Mouse (Mus musculus) hindbrain, embryonic 10.5 days (tissue): Measurements from ENCODE around the gene Dppa5a. TPM values are rescaled to one million over a fixed set of nuclear protein-coding genes. Genes with fewer than 3 reads are reported as not detected.
"Not testable (repeated sequence)": the region's sequence is repeated elsewhere in the genome, so short reads cannot be mapped to it uniquely, and the experiment has no call there.

Experiments used
- DNase-seq: peaks from one replicate; pipeline ENCODE4 v3.0.0-alpha.2; 2017; ENCODE audit warnings: low spot score
- H3K27ac ChIP-seq: fragments of 300-500 bp; sonication (generic); 2 replicates; pipeline ENCODE4 v1.5.1; 2016; ENCODE audit warnings: mild to moderate bottlenecking, moderate library complexity
- H3K27me3 ChIP-seq: fragments of 300-500 bp; sonication (generic); 2 replicates; pipeline ENCODE4 v1.6.1; 2016; ENCODE audit warnings: mild to moderate bottlenecking; ENCODE audit not compliant: poor library complexity, insufficient read depth, severe bottlenecking
- H3K36me3 ChIP-seq: fragments of 300-500 bp; sonication (generic); 2 replicates; pipeline ENCODE4 v1.6.1; 2016; ENCODE audit warnings: mild to moderate bottlenecking, moderate library complexity
- H3K4me1 ChIP-seq: fragments of 300-500 bp; sonication (generic); replicated peaks from 2 replicates; pipeline ENCODE4 v1.6.1; 2016; ENCODE audit warnings: mild to moderate bottlenecking
- H3K4me3 ChIP-seq: fragments of 300-500 bp; sonication (generic); 2 replicates; pipeline ENCODE4 v1.5.1; 2016; ENCODE audit warnings: mild to moderate bottlenecking, moderate library complexity
- H3K9me3 ChIP-seq: fragments of 300-500 bp; sonication (generic); 2 replicates; pipeline ENCODE4 v1.6.1; 2016; ENCODE audit warnings: mild to moderate bottlenecking, moderate library complexity
- WGBS: fragments of 180-500 bp; shearing (Covaris S2); methylation state at CpG from one replicate; pipeline ENCODE4 v1.1.7; 2016; 5-methylcytosine and 5-hydroxymethylcytosine counted together
- polyA plus RNA-seq: library from polyadenylated mRNA; unstranded; fragments of >200 nt; fragmentation: Nextera tagmentation; extraction: Ambion mirVana; gene quantifications from 2 replicates; pipeline ENCODE4 v1.2.1, GENCODE M21; 2016

The Dppa5a gene
- polyA plus RNA-seq, 1 experiment from 2014 or later = 0.54 TPM

DNA sequence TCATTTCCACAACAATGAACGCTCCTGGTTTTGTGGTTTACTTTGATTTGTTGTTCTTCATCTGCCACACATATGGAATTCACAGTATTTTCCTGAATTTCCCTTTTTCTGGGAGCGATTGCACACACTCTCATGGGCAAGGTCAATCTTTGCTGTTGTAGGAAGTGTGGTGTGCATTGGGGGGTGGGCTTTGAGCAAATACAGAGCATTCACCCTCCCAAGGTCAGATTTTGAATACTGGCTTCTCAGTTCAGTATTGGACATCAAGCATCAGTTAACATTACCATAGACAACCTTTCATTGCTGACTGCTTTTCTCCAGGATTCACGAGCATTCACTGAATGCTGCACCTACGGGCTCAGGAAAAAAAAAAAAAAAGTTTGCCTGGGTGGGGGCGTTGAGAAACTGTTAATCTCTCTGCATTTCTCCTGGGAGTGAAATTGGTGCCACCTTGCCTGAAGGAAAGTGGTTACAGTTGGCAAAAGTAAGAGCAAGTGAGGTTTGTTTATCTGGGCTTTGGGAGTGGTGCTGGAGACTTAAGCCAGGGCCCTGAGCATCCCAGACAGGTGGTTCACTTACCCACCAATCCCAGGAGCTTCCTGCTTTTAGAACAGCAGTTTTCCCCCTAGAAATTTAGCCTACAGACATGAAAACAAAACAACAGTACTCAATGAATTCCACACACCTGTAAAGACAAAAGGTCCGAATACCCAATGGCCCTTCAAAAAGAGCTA is 8.1 kb downstream of the Dppa5a start:
- 81% methylated on average over 6 of the region's 6 CpGs for whole genome bisulfite sequencing
- H3K36me3 ChIP-seq = no peaks in the 10 kb centered on the region
- no peak overlapping the region for H3K4me3 ChIP-seq
- no peak for DNase-seq
- no peaks in the 10 kb centered on the region for H3K4me1 ChIP-seq
- H3K27me3 ChIP-seq = no peaks in the 10 kb centered on the region
- no peak overlapping the region for H3K27ac ChIP-seq
- H3K9me3 ChIP-seq = no peaks in the 10 kb centered on the region

DNA sequence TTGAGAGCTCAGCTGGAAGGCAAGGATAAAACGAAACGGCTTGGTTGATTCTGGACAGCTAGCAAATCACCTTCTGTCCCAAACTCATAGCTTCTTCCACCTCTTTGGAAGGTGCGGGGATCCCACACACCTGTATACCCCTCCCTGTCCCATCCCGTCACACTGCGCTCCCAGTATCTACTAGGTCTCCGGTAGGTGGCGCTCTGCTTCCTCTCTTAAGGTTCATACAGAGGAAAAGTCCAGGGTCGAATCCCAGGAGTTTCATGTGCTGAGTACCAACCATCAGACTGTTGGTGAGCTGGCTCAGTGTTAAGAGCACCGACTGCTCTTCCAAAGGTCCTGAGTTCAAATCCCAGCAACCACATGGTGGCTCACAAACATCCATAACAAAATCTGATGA is 9.9 kb downstream of the Dppa5a start:
- WGBS = 18% methylated on average over 9 of the region's 9 CpGs
- H3K4me3 ChIP-seq = no peak overlapping the region
- no peaks in the 10 kb centered on the region for H3K9me3 ChIP-seq
- DNase-seq = peak; percentile 63
- H3K4me1 ChIP-seq = no peaks in the 10 kb centered on the region
- no peak overlapping the region for H3K27ac ChIP-seq
- H3K36me3 ChIP-seq = no peaks in the 10 kb centered on the region
- H3K27me3 ChIP-seq = no peaks in the 10 kb centered on the region

DNA sequence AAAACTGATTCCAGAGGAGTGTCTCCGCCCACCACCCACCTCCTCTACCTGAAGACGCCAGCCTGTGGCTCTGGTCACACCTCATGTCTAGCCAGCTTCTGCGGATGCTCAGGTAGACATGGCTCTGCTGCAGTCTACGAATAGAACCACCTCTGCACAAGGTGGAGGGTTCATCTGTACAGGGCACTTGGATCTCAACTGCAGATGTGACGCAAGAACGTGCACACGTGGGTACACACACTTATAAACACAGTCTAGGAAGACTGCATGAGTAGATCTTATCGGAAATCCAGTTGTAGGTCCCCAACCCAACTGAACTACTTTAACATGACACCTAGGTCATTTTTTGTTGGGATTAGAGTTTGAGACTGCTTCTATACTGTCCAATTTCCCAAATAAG is 12.4 kb downstream of the Dppa5a start, which contains the start of gene Gsta2:
Gsta2 (minus strand) TSS at position 178 of the 400 bp plus-strand sequence.
- Histone ChIP-seq H3K27me3 (no peaks in the 10 kb centered on the region), H3K4me1 (no peaks in the 10 kb centered on the region), H3K36me3 (no peaks in the 10 kb centered on the region), H3K4me3 (no peak within 1 kb of the TSS), H3K9me3 (no peaks in the 10 kb centered on the region), H3K27ac (no peak within 1 kb of the TSS)
- WGBS = 90% methylated on average over 8 of the region's 8 CpGs
- no peak for DNase-seq

DNA sequence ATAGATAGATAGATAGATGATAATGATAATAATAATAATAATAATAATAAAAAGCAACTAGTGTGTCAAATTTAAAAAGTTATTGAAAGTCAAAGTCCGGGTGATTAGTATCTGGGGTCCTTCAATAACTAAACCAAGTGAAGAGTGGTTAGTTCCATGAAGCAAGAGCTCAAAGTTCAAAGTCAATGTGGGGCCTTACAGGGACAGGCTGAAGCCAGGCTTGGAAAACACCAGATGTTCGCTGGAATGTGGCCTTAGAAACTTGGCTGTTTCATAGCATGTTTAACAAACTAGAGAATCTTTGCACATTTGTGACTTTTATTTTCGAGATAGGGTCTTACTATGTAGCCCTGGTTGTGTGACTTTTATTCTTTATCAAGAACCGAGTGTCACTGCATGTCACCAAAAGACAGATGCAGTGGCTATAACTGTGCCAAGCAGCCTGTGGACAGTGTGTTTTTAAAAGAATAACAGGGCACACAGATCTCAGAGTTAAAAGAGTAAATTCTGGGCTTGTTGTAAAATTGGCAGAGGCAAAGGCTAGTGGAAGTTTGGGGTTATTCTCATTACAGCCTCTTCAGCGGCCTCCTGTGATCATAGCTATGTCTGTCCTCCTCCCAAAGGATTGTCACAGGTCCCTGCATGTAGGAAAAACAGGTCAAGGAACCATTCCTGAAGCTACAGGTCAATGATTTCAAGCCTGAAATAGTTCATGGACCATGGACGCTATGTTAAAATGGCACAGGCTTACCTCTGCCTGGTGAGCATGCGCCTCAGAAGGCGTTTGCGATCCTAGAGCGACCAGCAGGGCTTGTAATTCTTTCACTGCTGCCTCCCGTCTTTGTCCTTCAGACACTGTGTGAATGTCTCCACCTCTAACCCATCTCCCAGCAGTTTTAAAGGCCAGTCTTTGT is 13.1 kb downstream of the Dppa5a start:
- Histone ChIP-seq H3K9me3 (no peaks in the 10 kb centered on the region), H3K4me1 (no peaks in the 10 kb centered on the region), H3K27ac (no peak overlapping the region), H3K4me3 (no peak overlapping the region), H3K27me3 (no peaks in the 10 kb centered on the region), H3K36me3 (no peaks in the 10 kb centered on the region)
- 81% methylated on average over 11 of the region's 11 CpGs for WGBS
- DNase-seq = no peak

DNA sequence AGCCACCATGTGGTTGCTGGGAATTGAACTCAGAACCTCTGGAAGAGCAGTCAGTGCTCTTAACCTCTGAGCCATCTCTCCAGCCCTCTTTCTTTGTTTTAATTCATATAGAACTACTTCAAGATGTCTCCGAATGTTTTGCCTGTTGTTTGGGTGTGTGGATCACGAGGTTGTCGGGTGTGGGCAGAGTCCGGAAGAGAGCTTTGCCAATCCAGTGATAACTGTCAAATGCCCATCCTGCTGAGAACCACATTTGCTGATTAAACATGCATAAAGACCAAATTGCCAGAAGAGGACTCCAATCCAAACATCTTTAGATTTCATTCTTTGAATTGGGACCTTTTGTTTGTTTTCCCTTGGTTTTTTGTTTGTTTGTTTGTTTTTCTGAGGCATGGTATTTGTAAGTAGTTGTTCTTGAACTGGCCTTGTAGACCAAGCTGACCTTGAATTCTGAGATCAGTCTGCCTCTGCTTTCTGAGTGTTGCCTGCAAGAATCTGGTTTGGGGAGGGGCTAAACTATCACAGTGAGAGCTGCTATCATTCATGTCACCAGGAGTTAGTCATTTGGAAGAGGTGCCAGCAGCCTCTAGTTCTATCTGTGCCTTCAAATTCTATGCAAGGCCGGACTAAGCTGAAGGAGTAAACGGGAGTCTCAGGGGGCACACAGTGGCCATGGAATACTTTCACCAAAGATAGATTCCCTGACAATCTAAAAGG is 16.3 kb downstream of the Dppa5a start:
- no peaks in the 10 kb centered on the region; the same call in 1 of the 2 replicates for H3K27me3 ChIP-seq
- no peaks in the 10 kb centered on the region for H3K4me1 ChIP-seq
- no peak overlapping the region for H3K27ac ChIP-seq
- H3K4me3 ChIP-seq = no peak overlapping the region
- WGBS = 88% methylated on average over 6 of the region's 6 CpGs
- H3K36me3 ChIP-seq = no peaks in the 10 kb centered on the region
- no peak for DNase-seq
- no peaks in the 10 kb centered on the region for H3K9me3 ChIP-seq

DNA sequence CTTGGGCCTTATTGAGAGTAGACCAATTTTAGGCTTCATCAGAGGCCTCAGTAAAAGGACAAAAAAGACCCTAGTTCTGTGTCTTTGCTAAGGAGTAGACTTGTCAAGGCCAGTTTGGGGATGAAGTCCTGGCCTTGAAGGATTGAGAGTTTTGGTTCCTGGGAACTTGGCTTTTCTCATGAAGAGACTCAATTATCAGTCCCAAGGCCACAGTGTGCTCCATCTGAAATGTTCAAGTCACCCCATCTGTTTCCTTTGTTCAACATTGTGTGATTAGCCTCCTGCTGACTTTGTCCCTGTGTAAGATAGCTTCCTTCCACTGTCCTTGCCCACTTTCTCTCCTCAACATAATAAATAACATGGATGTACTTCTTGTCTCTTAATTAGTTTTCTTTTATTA is 18.0 kb downstream of the Dppa5a start:
- not testable (repeated sequence) for H3K9me3 ChIP-seq, H3K27me3 ChIP-seq, DNase-seq

DNA sequence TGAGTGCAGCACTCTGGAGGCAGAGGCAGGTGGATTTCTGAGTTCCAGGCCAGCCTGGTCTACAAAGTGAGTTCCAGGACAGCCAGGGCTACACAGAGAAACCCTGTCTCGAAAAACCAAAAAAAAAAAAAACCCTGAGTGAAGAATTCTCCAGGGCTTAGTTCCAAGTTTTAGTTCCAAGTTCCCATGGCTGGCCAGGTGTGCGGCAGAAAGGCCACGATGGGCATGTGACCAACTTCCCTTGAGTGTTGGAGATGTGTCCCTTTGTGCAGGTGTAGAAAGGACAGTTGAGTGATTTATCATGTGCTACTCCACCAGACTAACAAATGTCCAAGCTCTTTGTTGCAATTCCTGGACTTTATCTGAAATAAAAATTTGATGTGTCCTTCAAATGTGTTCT is 18.8 kb downstream of the Dppa5a start:
- H3K27ac ChIP-seq, H3K36me3 ChIP-seq, H3K4me3 ChIP-seq, DNase-seq, H3K27me3 ChIP-seq, H3K4me1 ChIP-seq, H3K9me3 ChIP-seq: not testable (repeated sequence)
- WGBS = 88% methylated on average over 3 of the region's 3 CpGs

More for the DNA sequence above, 18.0 kb downstream of the Dppa5a start:
- not testable (repeated sequence) for H3K36me3 ChIP-seq, H3K4me3 ChIP-seq, H3K4me1 ChIP-seq, H3K27ac ChIP-seq

DNA sequence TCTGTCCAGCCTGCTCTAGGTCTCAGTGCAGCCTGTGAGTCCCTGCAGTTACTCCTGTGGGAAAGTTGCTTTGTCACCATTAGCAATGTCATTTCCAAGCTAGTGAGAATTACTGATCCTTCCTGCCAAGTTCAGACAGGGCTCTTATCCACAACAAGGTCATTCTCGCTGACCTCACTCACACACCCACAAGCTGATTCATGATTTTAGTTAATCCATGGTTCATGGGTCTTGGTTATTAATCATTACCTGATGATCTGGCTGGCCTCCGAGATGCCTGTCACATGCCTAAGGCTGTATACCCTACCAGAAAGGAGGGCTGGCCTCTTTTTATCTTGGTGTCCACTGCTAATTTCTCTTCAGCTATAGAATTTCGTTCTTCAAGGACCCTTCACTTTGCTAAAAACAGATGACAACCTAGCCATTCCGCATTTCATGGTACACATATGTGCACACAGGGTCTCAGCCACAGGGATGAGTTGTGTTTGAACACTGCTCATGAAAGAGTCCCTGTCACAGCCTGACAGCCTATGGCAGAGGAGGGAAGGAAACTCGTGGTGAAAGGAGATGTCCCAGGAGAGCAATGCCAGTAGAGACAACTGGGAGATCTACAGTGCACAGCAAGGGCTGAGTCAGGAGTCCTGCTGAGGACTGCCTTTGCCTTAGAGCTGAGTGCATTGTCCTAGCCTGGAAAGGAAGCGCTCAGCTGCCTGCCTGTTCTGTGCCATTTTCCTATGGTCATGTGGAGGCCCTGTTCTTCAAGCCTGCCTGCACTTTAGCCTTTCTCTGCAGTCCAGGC is 19.6 kb downstream of the Dppa5a start:
- H3K4me1 ChIP-seq, H3K4me3 ChIP-seq, H3K27ac ChIP-seq, DNase-seq, H3K9me3 ChIP-seq, H3K27me3 ChIP-seq, H3K36me3 ChIP-seq: not testable (repeated sequence)
- 71% methylated on average over 6 of the region's 6 CpGs for WGBS

DNA sequence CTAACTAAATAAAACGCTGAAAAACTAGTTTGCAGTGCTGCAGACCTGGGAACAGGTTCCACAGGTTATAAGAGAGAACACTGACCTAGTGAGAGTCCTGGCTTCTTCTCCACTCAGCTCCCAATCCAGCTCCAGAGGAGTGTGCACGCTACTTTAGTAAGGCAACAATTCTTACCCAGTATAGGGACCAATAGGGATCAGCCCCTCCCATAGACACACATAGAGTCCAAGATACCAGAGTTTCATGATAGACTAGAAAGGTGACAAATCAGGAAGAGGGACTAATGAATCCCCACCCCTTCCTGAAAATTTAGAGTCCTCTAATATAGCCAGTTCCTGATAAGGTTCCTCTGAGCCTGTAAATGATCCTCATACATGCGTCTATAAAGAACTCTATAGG is 21.0 kb downstream of the Dppa5a start:
- DNase-seq = no peak
- Histone ChIP-seq H3K27ac (no peak overlapping the region), H3K36me3 (no peaks in the 10 kb centered on the region), H3K9me3 (no peaks in the 10 kb centered on the region), H3K27me3 (no peaks in the 10 kb centered on the region; the same call in 1 of the 2 replicates), H3K4me3 (no peak overlapping the region), H3K4me1 (no peaks in the 10 kb centered on the region)
- 78% methylated on average over 3 of the region's 3 CpGs for WGBS

DNA sequence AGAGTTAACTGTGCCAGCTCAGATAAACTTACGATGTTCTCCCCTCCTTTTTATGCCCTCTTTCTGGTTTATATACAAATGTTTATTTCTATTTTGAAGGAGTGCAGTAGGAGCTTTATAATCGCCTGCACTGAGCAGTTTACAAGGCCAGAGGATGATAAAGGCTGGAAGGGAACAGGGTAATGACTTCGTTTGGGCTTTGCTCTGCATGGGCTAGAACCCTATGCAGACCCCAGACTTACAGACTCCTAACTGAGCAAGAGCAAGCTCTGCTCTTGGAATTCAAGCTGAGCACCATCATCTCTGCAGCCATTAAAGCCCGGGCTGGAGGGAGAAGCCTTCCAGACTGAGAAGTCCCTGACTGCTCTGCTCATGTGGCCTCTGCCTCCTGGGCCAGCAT is 22.7 kb downstream of the Dppa5a start:
- not testable (repeated sequence) for DNase-seq, H3K27ac ChIP-seq, H3K9me3 ChIP-seq, H3K4me3 ChIP-seq, H3K27me3 ChIP-seq, H3K36me3 ChIP-seq, H3K4me1 ChIP-seq
- WGBS = 74% methylated on average over 4 of the region's 4 CpGs

DNA sequence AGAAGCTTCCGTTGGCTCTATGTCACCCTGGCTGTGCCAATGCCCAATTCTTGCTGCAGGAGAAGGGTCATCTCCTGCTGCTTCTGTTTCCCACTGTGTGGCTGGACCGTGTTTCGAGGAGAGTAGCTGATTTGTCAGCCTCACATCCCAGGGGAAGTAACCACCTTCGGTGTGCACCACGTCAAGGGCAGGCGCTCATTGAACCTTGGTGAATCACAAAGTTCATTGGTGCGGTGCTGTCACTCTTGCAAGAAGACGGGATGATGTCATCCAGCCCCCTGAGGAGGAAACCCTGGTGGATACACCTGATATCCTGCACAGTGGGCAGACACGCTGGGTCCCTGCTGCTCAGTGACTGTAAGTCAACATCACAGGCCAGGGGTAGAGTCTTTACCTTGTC is 24.9 kb downstream of the Dppa5a start:
- H3K27ac ChIP-seq, H3K4me3 ChIP-seq, H3K4me1 ChIP-seq, H3K36me3 ChIP-seq, DNase-seq, H3K9me3 ChIP-seq, H3K27me3 ChIP-seq: not testable (repeated sequence)
- 89% methylated on average over 9 of the region's 9 CpGs for WGBS

DNA sequence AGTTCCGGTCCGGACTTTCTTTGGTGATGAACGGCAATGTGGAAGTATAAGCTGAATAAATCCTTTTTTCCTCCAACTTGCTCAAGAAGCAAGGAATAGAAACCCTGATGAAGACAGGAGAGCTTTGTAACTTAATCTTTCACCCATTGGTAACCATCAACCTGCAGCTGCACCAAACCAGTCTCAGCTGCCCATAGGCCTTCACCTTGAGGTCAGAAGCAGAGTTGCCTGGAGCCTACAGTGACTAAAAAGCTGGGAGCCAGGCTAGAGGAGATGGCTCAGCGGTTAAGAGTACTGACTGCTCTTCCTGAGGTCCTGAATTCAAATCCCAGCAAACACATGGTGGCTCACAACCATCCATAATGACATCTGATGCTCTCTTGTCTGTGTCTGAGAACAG is 25.5 kb downstream of the Dppa5a start:
- DNase-seq, H3K4me3 ChIP-seq, H3K4me1 ChIP-seq, H3K36me3 ChIP-seq, H3K27me3 ChIP-seq, H3K9me3 ChIP-seq, H3K27ac ChIP-seq: not testable (repeated sequence)
- WGBS = 86% methylated on average over 4 of the region's 4 CpGs
